Mouse (Mus musculus): ENCODE measurements around the gene Clcn3. TPM values are rescaled to one million over a fixed set of nuclear protein-coding genes. Genes with fewer than 3 reads are reported as not detected.

Clcn3 gene
- polyA plus RNA-seq (2017; shearing (Covaris generic)), result 24.9 TPM

GRCm38 (mm10) chr8:60982701-60983687 lies at the start of gene Clcn3:
Clcn3 (minus strand) TSS chr8:60983300.

GRCm38 (mm10) chr8:60992910-60993638 lies 10.0 kb upstream of the Clcn3 start, which contains the start of gene Nek1:
Nek1 (plus strand) TSS chr8:60993195.

GRCm38 (mm10) chr8:60889843-60890519 lies 93.1 kb downstream of the Clcn3 start, which contains the start of gene Hpf1:
Hpf1 (plus strand) TSS chr8:60890418.

Other genes with a start within 250 kb of the Clcn3 start
- 49.7 TPM for gene Hpf1, start 92.9 kb downstream of the Clcn3 start, polyA plus RNA-seq (2017; shearing (Covaris generic))
- 13.3 TPM for gene Nek1, start 9.9 kb upstream of the Clcn3 start, polyA plus RNA-seq (2017; shearing (Covaris generic))
- 5.4 TPM for gene Sh3rf1, start 240.6 kb upstream of the Clcn3 start, polyA plus RNA-seq (2017; shearing (Covaris generic))

All from CD4-positive, CD25-positive, alpha-beta regulatory T cell, adult 9 weeks (primary cell).